Mouse (Mus musculus): ENCODE data around the gene Ugt1a7c. TPM values are rescaled to one million over a fixed set of nuclear protein-coding genes. Genes with fewer than 3 reads are reported as not detected.

Ugt1a7c gene
- polyA plus RNA-seq, 1 experiment = 12.4 TPM

DNA sequence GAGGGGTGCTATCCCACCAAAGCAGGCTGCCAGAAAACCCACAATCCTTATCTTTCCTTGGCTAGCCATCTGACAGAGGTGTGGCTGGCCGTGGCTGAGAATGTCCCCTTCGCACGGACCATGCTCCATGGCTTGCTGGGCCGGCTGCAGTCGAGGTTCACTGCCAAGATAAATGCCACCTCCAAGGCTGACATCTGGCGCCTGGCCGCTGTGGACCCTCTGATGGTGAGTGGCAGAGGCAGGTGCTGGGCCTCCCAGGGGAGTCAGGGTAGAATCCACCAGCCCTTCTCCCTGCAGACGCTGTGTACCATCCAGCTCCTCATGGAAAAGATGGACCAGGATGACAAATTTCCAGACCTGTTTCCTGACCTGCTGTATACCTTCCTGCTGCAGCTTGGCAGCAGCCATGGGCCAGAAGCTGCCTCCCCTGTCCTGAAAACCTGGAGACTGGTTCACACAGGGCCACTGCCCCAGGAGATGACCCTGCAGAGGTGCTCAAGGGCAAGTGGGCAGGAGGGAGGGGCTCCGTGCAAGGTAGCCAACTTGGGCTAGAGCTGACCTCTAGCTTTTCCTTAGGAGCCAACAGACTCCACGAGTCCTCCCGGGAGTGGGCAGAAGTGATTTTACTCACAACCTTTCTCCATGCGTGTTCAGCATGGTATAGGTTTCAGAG, 160.1 kb downstream of the Ugt1a7c start:
- DNase-seq (ENCODE audit: low read depth, low spot score) = no peak
- WGBS = 85% methylated on average over 12 of the region's 12 CpGs

GRCm38 (mm10) chr1:88255466-88255857, 160.6 kb downstream of the Ugt1a7c start:
- no peak for DNase-seq (ENCODE audit: low read depth, low spot score)
- 58% methylated on average over 2 of the region's 2 CpGs for WGBS

GRCm38 (mm10) chr1:88255989-88256754, 161.3 kb downstream of the Ugt1a7c start:
- no peak for DNase-seq (ENCODE audit: low read depth, low spot score)
- 79% methylated on average over 13 of the region's 13 CpGs for WGBS

DNA sequence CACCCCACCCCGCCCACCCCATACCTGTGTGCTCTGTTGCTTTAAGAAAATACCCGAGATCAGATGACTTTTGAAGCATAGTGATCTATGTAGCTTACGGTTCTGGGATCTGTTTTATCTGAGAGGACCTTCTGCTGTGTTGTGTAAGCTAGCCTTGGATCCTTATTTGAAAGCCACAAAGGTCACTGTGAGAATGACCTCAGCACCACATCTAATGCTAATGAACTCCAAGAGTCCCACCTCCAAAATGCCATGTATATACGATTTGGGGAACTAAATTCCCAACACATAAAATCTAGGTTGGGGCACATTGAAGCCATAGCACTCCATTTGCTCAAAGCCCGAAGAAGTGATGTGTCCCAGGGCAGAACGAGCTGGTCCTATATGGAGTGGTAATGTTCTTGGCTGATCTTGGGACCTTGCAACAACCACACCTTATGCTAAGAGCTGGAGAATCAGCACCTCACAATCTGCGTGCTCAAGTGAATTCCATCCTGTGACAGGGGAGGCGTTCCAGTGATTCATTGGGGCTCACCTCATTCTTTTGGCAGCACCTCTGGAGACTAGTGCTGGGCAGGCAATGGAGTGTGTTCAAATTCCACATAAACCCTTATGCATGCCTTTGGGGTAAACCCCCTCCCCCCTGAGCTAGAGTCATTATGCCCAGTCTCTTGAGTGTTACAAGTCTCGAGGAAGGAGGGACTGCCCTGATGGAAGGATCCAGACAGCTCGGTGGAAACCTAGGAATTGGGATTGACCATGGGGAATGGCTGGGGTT, 162.2 kb downstream of the Ugt1a7c start:
- no peak for DNase-seq (ENCODE audit: low read depth, low spot score)
- 76% methylated on average over 10 of the region's 10 CpGs for WGBS

GRCm38 (mm10) chr1:88257681-88258080, 162.8 kb downstream of the Ugt1a7c start:
- 83% methylated on average over 6 of the region's 6 CpGs for WGBS
- no peak for DNase-seq (ENCODE audit: low read depth, low spot score)

DNA sequence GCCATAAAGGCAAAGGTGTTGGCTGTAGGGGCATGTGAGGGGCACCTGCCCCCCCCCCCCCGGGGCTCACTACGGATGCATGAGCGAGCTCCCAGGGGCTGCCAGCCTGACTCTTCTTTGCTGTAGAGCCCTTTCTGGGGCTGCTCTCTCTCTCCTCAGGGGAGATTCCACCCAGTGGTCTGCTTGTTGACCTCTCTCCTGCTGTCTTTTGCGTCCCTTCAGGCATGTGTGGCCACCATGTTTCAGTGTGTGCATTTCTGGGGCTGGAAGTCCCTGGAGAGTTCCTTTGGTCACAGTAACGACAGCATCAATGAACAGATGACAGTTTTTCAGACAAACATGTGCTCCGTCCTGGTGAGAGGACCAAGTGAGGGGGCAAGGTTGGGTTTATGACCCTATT, 163.5 kb downstream of the Ugt1a7c start:
- no peak for DNase-seq (ENCODE audit: low read depth, low spot score)
- WGBS = 74% methylated on average over 6 of the region's 6 CpGs

DNA sequence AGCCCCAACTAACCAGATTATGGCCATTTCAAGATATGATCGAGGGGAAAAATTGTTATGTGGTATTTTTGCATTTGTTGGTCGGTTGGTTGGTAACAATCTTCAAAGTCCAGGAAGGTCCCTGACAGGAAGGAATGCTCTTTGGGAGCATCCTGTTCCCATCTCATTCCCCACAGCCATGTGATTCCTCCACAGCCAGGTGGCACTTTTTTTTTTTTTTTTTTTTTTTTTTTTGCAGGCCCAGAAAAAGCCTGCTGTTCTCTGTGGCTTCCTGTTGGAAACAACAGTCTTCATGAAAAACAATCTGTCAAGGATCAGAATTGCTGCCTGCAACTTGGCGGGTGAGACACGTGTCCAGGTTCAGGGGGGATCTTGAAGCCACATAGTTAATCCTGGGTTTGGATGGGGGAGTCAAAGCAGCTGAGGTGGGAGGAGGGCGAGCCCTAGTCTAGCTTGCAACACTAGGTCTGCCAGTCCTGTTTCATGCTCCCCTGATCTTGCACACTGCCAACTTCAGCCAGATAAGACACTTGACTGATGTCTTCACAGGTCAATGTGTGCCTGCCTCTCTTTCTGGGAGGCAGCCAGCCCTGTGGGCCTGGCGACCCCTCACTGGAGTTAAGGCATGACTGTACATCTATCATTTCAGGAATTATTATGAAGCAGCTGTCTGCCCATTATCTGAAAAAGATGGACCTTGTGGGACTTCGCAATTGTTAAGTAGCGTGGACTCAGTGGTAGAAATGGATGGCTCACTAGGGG, 164.2 kb downstream of the Ugt1a7c start:
- DNase-seq (ENCODE audit: low read depth, low spot score) = no peak

GRCm38 (mm10) chr1:88259643-88260024, 164.8 kb downstream of the Ugt1a7c start:
- WGBS = 80% methylated on average over 4 of the region's 4 CpGs
- DNase-seq (ENCODE audit: low read depth, low spot score) = no peak

More for the DNA sequence above, 164.2 kb downstream of the Ugt1a7c start:
- WGBS = 79% methylated on average over 8 of the region's 8 CpGs

GRCm38 (mm10) chr1:88260114-88260513, 165.3 kb downstream of the Ugt1a7c start:
- WGBS = 65% methylated on average over 6 of the region's 6 CpGs
- no peak for DNase-seq (ENCODE audit: low read depth, low spot score)

GRCm38 (mm10) chr1:88260604-88261377, 165.9 kb downstream of the Ugt1a7c start:
- WGBS = 79% methylated on average over 10 of the region's 10 CpGs
- no peak for DNase-seq (ENCODE audit: low read depth, low spot score)

GRCm38 (mm10) chr1:88261706-88262105, 166.8 kb downstream of the Ugt1a7c start:
- no peak for DNase-seq (ENCODE audit: low read depth, low spot score)

DNA sequence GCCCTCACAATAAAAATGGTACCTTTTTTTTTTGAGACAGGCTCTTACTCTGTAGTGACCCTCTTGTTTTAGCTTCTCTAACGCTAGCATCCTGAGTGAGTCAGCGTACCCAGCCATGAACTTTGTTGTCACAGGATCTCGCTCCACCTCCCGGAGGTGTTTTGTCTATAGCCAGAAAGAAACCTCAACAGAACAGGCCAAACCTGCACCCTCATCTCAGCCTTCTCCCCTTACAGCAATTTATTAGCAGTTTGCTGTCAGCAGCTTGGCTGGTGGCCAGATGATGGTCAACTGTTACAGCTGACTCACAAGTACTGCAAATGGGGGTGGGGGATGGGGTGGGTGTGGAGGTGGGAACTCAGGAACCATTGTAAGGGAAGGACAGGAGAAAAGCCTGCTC, 167.4 kb downstream of the Ugt1a7c start:
- DNase-seq (ENCODE audit: low read depth, low spot score) = no peak
- 70% methylated on average over 4 of the region's 4 CpGs for WGBS

More at GRCm38 (mm10) chr1:88261706-88262105, 166.8 kb downstream of the Ugt1a7c start:
- WGBS = 87% methylated on average over 7 of the region's 7 CpGs

DNA sequence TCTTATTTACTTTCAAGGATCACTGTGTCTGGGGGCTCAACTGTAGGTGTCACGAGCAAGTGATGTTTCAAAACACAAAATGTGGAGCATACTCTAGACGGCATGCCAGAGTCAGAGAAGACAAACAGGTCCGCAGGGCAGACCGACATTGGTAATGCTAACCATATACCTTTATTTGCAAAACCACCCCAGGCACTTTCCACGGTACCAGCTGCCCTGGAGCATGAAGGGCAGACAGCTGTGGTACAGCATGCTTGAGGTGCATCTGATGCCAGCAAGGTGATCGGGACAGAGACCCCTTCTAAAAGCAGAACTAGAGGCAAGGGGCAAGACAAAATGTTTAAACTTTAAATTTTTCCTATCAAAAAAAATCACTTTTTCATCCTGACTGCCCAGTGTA, 168.1 kb downstream of the Ugt1a7c start:
- WGBS = 71% methylated on average over 6 of the region's 6 CpGs
- DNase-seq (ENCODE audit: low read depth, low spot score) = no peak

- DNase-seq (ENCODE audit: low read depth, low spot score) = no peak
- WGBS = 91% methylated on average over 5 of the region's 5 CpGs
Measured at GRCm38 (mm10) chr1:88263778-88264177, 168.9 kb downstream of the Ugt1a7c start.

DNA sequence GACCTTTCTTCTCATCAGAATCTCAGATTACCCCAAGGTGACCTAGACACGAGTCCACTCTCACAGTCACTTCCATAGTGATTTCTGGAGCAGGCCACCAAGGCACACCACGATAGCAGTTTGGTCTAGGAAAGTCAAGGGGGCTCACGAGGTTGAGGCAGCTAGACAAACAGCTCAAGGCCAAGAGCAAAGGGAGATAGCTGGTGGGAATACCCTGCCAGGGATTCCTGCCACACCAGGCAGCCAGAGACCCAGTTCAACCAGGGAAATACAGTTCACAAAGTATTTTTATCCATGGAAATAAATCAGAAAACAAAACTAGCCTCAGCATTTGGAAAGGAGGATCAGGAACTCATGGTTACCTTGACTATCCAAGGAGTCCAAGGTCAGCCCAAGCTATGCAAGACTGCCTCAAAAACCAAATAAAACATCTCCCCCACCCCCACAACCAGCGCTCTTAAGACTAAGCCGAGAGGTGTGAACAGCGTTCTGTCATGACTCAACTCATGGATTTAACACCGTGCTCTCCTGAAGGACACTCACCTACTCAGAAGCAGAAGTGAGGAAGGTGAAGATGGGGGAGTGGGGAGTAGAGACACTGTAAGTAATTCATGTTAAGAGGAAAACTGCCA, 169.5 kb downstream of the Ugt1a7c start:
- 82% methylated on average over 7 of the region's 7 CpGs for WGBS
- no peak for DNase-seq (ENCODE audit: low read depth, low spot score)

GRCm38 (mm10) chr1:88264869-88265240, 170.0 kb downstream of the Ugt1a7c start:
- DNase-seq (ENCODE audit: low read depth, low spot score) = no peak

GRCm38 (mm10) chr1:88266123-88266522, 171.3 kb downstream of the Ugt1a7c start:
- 87% methylated on average over 13 of the region's 13 CpGs for WGBS
- DNase-seq (ENCODE audit: low read depth, low spot score) = no peak

More at GRCm38 (mm10) chr1:88264869-88265240, 170.0 kb downstream of the Ugt1a7c start:
- WGBS = 76% methylated on average over 4 of the region's 4 CpGs

DNA sequence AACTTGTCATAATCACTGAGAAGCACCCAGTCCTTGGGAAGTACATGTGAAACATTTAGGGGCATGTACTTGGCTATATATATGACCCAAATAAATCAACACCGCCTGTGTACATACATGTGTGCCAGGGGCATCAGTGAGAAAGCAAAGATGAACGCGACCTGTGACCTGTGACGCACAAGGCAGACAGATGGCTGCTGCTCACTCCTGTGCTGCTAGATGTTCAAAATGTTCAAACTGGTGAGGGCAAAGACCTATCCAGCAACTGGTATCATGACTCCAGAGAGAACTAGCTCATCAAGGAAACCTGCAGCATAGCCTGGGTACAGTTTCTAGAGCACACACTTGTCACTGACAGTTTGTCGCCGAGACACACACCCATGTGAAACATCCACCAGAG, 172.6 kb downstream of the Ugt1a7c start:
- WGBS = 91% methylated on average over 6 of the region's 6 CpGs
- no peak for DNase-seq (ENCODE audit: low read depth, low spot score)

GRCm38 (mm10) chr1:88268070-88268469, 173.2 kb downstream of the Ugt1a7c start:
- WGBS = 83% methylated on average over 6 of the region's 6 CpGs
- DNase-seq (ENCODE audit: low read depth, low spot score) = no peak
